Mouse (Mus musculus) CH12.LX (cell line): ENCODE results near the gene Pcnx. TPM values are rescaled to one million over a fixed set of nuclear protein-coding genes. Genes with fewer than 3 reads are reported as not detected.

Experiments used
- DNase-seq: peaks from one replicate; pipeline ENCODE4 v3.0.0-alpha.2; 2013; ENCODE audit errors: extremely low read depth
- H3K27ac ChIP-seq: 2 replicates; pipeline ENCODE4 v1.5.1; 2012; ENCODE audit warnings: low read depth, mild to moderate bottlenecking, control low read depth, moderate library complexity; ENCODE audit not compliant: insufficient read depth
- H3K27me3 ChIP-seq: replicated peaks from 2 replicates; pipeline ENCODE3; 2012; ENCODE audit warnings: inconsistent platforms
- H3K36me3 ChIP-seq, 2 experiments: replicated peaks in 1 of 2; 2 replicates each; pipeline versions ENCODE3 to v1.6.1; 2012; ENCODE audit warnings: inconsistent platforms in 1 of 2, low read length in 1 of 2, mild to moderate bottlenecking in 1 of 2, mixed read lengths in 1 of 2, moderate library complexity in 1 of 2; ENCODE audit not compliant: control insufficient read depth in 1 of 2, insufficient read depth in 1 of 2
- H3K4me1 ChIP-seq, 2 experiments: 2 replicates each; pipeline ENCODE4 v1.6.1; 2012; ENCODE audit warnings: inconsistent platforms in 1 of 2, moderate library complexity in 1 of 2; ENCODE audit not compliant: insufficient read depth in 2 of 2, control insufficient read depth in 1 of 2
- H3K4me2 ChIP-seq: 2 replicates; pipeline ENCODE4 v1.6.1; 2012; ENCODE audit warnings: low read depth, mild to moderate bottlenecking, control low read depth; ENCODE audit not compliant: poor library complexity, insufficient read depth, severe bottlenecking
- H3K4me3 ChIP-seq, 3 experiments: fragments of 150-350 bp in 1 of 3; sonication (generic) in 1 of 3; replicated peaks in 1 of 3; 2 replicates each; pipeline versions ENCODE3 to v1.5.1; 2011 to 2012; ENCODE audit warnings: low read depth in 2 of 3, low read length in 2 of 3, mild to moderate bottlenecking in 2 of 3, moderate library complexity in 2 of 3, control low read depth in 1 of 3, improper control_type of control experiment in 1 of 3, inconsistent platforms in 1 of 3, mixed read lengths in 1 of 3; ENCODE audit not compliant: poor library complexity in 1 of 3
- H3K79me2 ChIP-seq: replicated peaks from 2 replicates; pipeline ENCODE4 v1.6.1; 2012; ENCODE audit warnings: mild to moderate bottlenecking, moderate library complexity; ENCODE audit not compliant: control insufficient read depth, poor library complexity, insufficient read depth, severe bottlenecking; ENCODE audit errors: extremely low read depth
- H3K9ac ChIP-seq: 2 replicates; pipeline ENCODE4 v1.6.1; 2012; ENCODE audit warnings: low read depth, mild to moderate bottlenecking, control low read depth, moderate library complexity; ENCODE audit not compliant: insufficient read depth
- H3K9me3 ChIP-seq: replicated peaks from 2 replicates; pipeline ENCODE3; 2012; ENCODE audit warnings: low read length, inconsistent platforms, mixed read lengths
- BHLHE40 ChIP-seq: IDR thresholded peaks from 2 replicates; pipeline ENCODE4 v1.6.1; 2011; ENCODE audit warnings: mild to moderate bottlenecking, low read depth, low read length, improper control_type of control experiment
- E2F4 ChIP-seq: IDR thresholded peaks from 2 replicates; pipeline ENCODE4 v1.6.1; 2011; ENCODE audit warnings: low read depth, low read length, improper control_type of control experiment; ENCODE audit not compliant: insufficient replicate concordance
- ELF1 ChIP-seq: IDR thresholded peaks from 2 replicates; pipeline ENCODE4 v1.6.1; 2014; ENCODE audit warnings: low read depth, mild to moderate bottlenecking, inconsistent platforms, low read length, improper control_type of control experiment
- GABPA ChIP-seq: IDR thresholded peaks from 2 replicates; pipeline ENCODE4 v1.6.1; 2012; ENCODE audit warnings: low read depth, low read length, improper control_type of control experiment, inconsistent platforms; ENCODE audit not compliant: insufficient replicate concordance
- JUND ChIP-seq: conservative IDR thresholded peaks from 2 replicates; pipeline ENCODE4 v1.6.1; 2011; ENCODE audit warnings: low read depth, low read length, improper control_type of control experiment
- KAT2A ChIP-seq: IDR thresholded peaks from 2 replicates; pipeline ENCODE4 v1.6.1; 2012; ENCODE audit warnings: low read length, improper control_type of control experiment, inconsistent platforms; ENCODE audit not compliant: insufficient replicate concordance
- MAFK ChIP-seq: IDR thresholded peaks from 2 replicates; pipeline ENCODE4 v1.6.1; 2011; ENCODE audit warnings: low read length, improper control_type of control experiment; ENCODE audit not compliant: insufficient replicate concordance
- MAZ ChIP-seq: IDR thresholded peaks from 2 replicates; pipeline ENCODE4 v1.6.1; 2012; ENCODE audit warnings: low read depth, mild to moderate bottlenecking, inconsistent platforms, low read length, improper control_type of control experiment, moderate library complexity
- MYC ChIP-seq: IDR thresholded peaks from 2 replicates; pipeline ENCODE4 v1.6.1; 2011; ENCODE audit warnings: low read depth, mild to moderate bottlenecking, improper control_type of control experiment, low read length
- NRF1 ChIP-seq: IDR thresholded peaks from 2 replicates; pipeline ENCODE4 v1.6.1; 2014; ENCODE audit warnings: low read depth, mild to moderate bottlenecking, inconsistent platforms, low read length, improper control_type of control experiment, moderate library complexity
- PAX5 ChIP-seq: IDR thresholded peaks from 2 replicates; pipeline ENCODE4 v1.6.1; 2012; ENCODE audit warnings: low read length, inconsistent platforms, mixed read lengths
- RCOR1 ChIP-seq: conservative IDR thresholded peaks from 2 replicates; pipeline ENCODE4 v1.6.1; 2012; ENCODE audit warnings: low read depth, mild to moderate bottlenecking, inconsistent platforms, low read length, improper control_type of control experiment
- SIN3A ChIP-seq: IDR thresholded peaks from 2 replicates; pipeline ENCODE4 v1.6.1; 2012; ENCODE audit warnings: low read length, improper control_type of control experiment, inconsistent platforms
- SMC3 ChIP-seq: IDR thresholded peaks from 2 replicates; pipeline ENCODE4 v1.6.1; 2011; ENCODE audit warnings: low read depth, low read length, improper control_type of control experiment
- TBP ChIP-seq: conservative IDR thresholded peaks from 2 replicates; pipeline ENCODE4 v1.6.1; 2011; ENCODE audit warnings: low read depth, low read length, improper control_type of control experiment
- TCF12 ChIP-seq: IDR thresholded peaks from 2 replicates; pipeline ENCODE4 v1.6.1; 2014; ENCODE audit warnings: low read depth, mild to moderate bottlenecking, inconsistent platforms, low read length, improper control_type of control experiment
- UBTF ChIP-seq: IDR thresholded peaks from 2 replicates; pipeline ENCODE4 v1.6.1; 2012; ENCODE audit warnings: low read depth, mild to moderate bottlenecking, inconsistent platforms, low read length, improper control_type of control experiment, moderate library complexity
- ZNF384 ChIP-seq: IDR thresholded peaks from 2 replicates; pipeline ENCODE4 v1.6.1; 2012; ENCODE audit warnings: low read depth, low read length, improper control_type of control experiment, inconsistent platforms
- dilution Hi-C: fragments of 300-500 bp; cut with MboI; formaldehyde crosslinking; loops from 2 replicates; pipeline ENCODE4 v1.14.3; 2020; ENCODE audit warnings: low sequenced_read_pairs; ENCODE audit not compliant: extremely low pct_unique_long_range_greater_than_20kb, extremely low pct_ligation_motif_present
- in situ Hi-C: fragments of 300-500 bp; cut with MboI; formaldehyde crosslinking; loops from 3 replicates; pipeline ENCODE4 v1.14.3; 2019; ENCODE audit warnings: low sequenced_read_pairs, low pct_ligation_motif_present, low pct_unique_long_range_greater_than_20kb, mixed read lengths
- polyA plus RNA-seq: library from polyadenylated mRNA; unstranded; fragments of >175 nt; gene quantifications from 2 replicates; pipeline ENCODE4 v1.2.1, GENCODE M21; 2012; ENCODE audit warnings: low read depth; ENCODE audit not compliant: insufficient read length
- total RNA-seq, 2 experiments: library from RNA; depleted of rRNA; stranded (reverse); fragments of 300-350 nt in 1 of 2; fragments of >200 nt in 1 of 2; gene quantifications; 2 replicates each; pipeline ENCODE4 v1.2.3; 2012 to 2014

Pcnx gene
- total and polyA plus RNA-seq, 3 experiments: 16.2 to 89.1 (median 68.2) TPM

DNA sequence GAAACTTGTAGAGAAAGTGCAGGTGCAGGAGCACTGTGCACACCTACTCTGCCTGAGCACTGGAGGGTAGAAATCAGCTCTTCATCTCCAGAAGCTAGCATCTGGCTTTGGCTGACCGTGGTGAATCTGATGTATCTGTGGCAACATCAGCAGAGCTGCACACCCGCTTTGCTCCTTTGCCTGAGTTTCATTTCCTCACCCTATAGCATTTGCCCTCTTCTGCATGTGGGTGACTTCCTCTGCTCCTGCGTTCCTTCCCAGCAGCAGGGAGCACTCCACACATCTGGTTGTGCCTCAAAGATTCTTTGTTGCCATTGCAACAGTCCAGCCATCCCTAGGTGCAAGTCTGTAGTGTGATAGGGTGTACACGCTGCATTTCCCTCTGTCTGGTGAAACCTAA, 132.3 kb downstream of the Pcnx start:
- dilution Hi-C loops: no loop called here

DNA sequence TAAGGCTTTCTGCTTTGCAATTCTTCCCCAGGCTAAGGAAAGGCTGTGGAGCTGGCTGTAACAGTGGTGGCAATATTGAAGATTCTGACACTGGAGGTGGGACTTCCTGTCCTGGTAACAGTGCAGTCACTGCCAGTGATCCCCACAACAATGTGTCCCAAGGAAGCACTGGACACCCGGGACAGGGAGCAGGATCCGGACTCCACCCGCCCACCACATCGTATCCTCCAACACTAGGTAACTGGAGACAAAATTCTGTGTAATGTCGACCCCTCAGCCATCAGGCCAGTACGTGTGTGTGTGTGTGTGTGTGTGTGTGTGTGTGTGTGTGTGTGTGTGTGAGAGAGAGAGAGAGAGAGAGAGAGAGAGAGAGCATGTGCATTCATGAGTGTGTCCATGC, 133.2 kb downstream of the Pcnx start:
- no peak for DNase-seq
- dilution Hi-C loops: no loop called here
- H3K36me3 ChIP-seq: peaks cover 75 to 93% of the 10 kb centered on the region in 2 experiments

More for the DNA sequence above, 132.3 kb downstream of the Pcnx start:
- in situ Hi-C loops: loop anchor here (25.0 kb wide), 1 partner anchor 270 kb away; no protein-coding TSS in a partner anchor
- Histone ChIP-seq H3K4me1 (0 out of 4 replicates have a peak, but pooled peaks cover 0 to 2% of the 10 kb centered on the region in 2 experiments), H3K79me2 (no peaks in the 10 kb centered on the region), H3K27me3 (no peaks in the 10 kb centered on the region), H3K9me3 (no peaks in the 10 kb centered on the region), H3K36me3 (peaks cover 79 to 92% of the 10 kb centered on the region in 2 experiments), H3K9ac (no peak overlapping the region), H3K4me3 (no peak overlapping the region), H3K27ac (no peak overlapping the region), H3K4me2 (no peak overlapping the region)
- TF ChIP-seq SIN3A: no peak
- TF ChIP-seq TBP: no peak
- no peak for TF ChIP-seq MAZ
- TF ChIP-seq JUND: no peak
- no peak for TF ChIP-seq RCOR1
- no peak for TF ChIP-seq NRF1
- no peak for TF ChIP-seq BHLHE40
- no peak for TF ChIP-seq TCF12
- no peak for TF ChIP-seq ELF1
- DNase-seq: no peak

More for the DNA sequence above, 133.2 kb downstream of the Pcnx start:
- Histone ChIP-seq H3K27me3 (no peaks in the 10 kb centered on the region), H3K4me1 (peaks cover 2 to 3% of the 10 kb centered on the region in 2 experiments; a peak in 1 of 4 replicates), H3K4me2 (no peak overlapping the region), H3K27ac (no peak overlapping the region), H3K9ac (no peak overlapping the region), H3K4me3 (no peak overlapping the region), H3K9me3 (no peaks in the 10 kb centered on the region), H3K79me2 (no peaks in the 10 kb centered on the region)
- in situ Hi-C loops: loop anchor here (25.0 kb wide), 1 partner anchor 269 kb away; no protein-coding TSS in a partner anchor
- TF ChIP-seq PAX5 (no peak), ELF1 (no peak), KAT2A (no peak), MYC (no peak), E2F4 (no peak), MAFK (no peak), ZNF384 (no peak), SMC3 (no peak), GABPA (no peak), UBTF (no peak), RCOR1 (no peak)
